In genomic region chr16:24910321-24910720, GRCm38 (mm10) we compare ENCODE assay signal across 25 mouse cellular contexts.
DNase-seq lines count a peak whose midpoint lies in the region; ATAC-seq and TF ChIP-seq lines count a peak whose summit lies in the region.
"Had no signal": no experiment of that assay in that cellular context is flagged by ENCODE, and none has a peak within 500 bp of the region (broad histone marks: within the 10 kb centered on the region; RNA-seq: fewer than 3 reads in every experiment).

No protein-coding gene starts in this region.

- H3K4me3 ChIP-seq in gastrocnemius, adult 2 months, result no peak overlapping the region
- H3K4me3 ChIP-seq in embryonic fibroblast, embryonic 13.5 days (ENCODE audit: insufficient read depth, low read length), result no peak overlapping the region
- H3K4me3 ChIP-seq in myocyte, result no peak overlapping the region
- H3K4me3 ChIP-seq in lung, postnatal 0 days (ENCODE audit: low read depth, low read length), result no peak overlapping the region
- H3K4me3 ChIP-seq: embryonic facial prominence, embryonic 13.5 days; forebrain, embryonic 15.5 days; hindbrain, embryonic 13.5 days; limb, embryonic 12.5 days; megakaryocyte, embryonic 14.5 days; midbrain, embryonic 13.5 days; neural tube, embryonic 13.5 days had no signal

- TF ChIP-seq CTCF in gastrocnemius, adult 2 months (IDR thresholded peaks at IDR 0.05), result no peak
- TF ChIP-seq CTCF in embryonic fibroblast, embryonic 13.5 days (IDR thresholded peaks at IDR 0.05; ENCODE audit: borderline replicate concordance, insufficient read depth, low read length), result no peak
- TF ChIP-seq CTCF in lung, postnatal 0 days (IDR thresholded peaks at IDR 0.05), result no peak

- H3K4me1 ChIP-seq in embryonic fibroblast, embryonic 13.5 days (ENCODE audit: control insufficient read depth, insufficient read depth, low read length), result peaks cover 16% of the 10 kb centered on the region
- H3K4me1 ChIP-seq in lung, postnatal 0 days (ENCODE audit: insufficient read depth, low read depth, low read length), result peaks cover 4% of the 10 kb centered on the region; the same call in 1 of the 2 replicates
- H3K4me1 ChIP-seq: limb, embryonic 12.5 days; midbrain, embryonic 13.5 days had no signal

- intact Hi-C loops in gastrocnemius, adult 2 months (cut with DNase I), result no loop called here
- intact Hi-C loops in gastrocnemius, postnatal 14 days (cut with DNase I; ENCODE audit: low total_unique reads), result no loop called here

- no peaks in the 10 kb centered on the region for H3K79me2 ChIP-seq in myocyte (ENCODE audit: control insufficient read depth, insufficient read depth)

- no peak overlapping the region for H3ac ChIP-seq in myocyte (ENCODE audit: control insufficient read depth, insufficient read length)

- no peaks in the 10 kb centered on the region for H3K27me3 ChIP-seq in myocyte (ENCODE audit: control insufficient read depth, insufficient read depth, insufficient read length)
- no peaks in the 10 kb centered on the region for H3K27me3 ChIP-seq in lung, postnatal 0 days (replicated peaks; ENCODE audit: insufficient read depth, low read length)
- H3K27me3 ChIP-seq: embryonic facial prominence, embryonic 13.5 days; forebrain, embryonic 15.5 days; hindbrain, embryonic 13.5 days; limb, embryonic 12.5 days; megakaryocyte, embryonic 14.5 days; midbrain, embryonic 13.5 days; neural tube, embryonic 13.5 days; Patski had no signal

- peak overlapping the region; percentile 63 for H3K4me2 ChIP-seq in myocyte (ENCODE audit: low read depth)
- H3K4me2 ChIP-seq in lung, postnatal 0 days (replicated peaks; ENCODE audit: low read depth, low read length), result no peak overlapping the region
- H3K4me2 ChIP-seq: embryonic facial prominence, embryonic 13.5 days; forebrain, embryonic 15.5 days; hindbrain, embryonic 13.5 days; limb, embryonic 12.5 days; liver, embryonic 11.5 days; midbrain, embryonic 13.5 days; neural tube, embryonic 13.5 days had no signal

- ATAC-seq in lung, postnatal 0 days, result no peak
- ATAC-seq: forebrain, embryonic 15.5 days; liver, postnatal 0 days; midbrain, embryonic 13.5 days; Patski had no signal

- TF ChIP-seq POLR2A in embryonic fibroblast, embryonic 13.5 days (IDR thresholded peaks at IDR 0.05; ENCODE audit: low read depth, low read length), result no peak
- no peak for TF ChIP-seq POLR2A in myocyte (IDR thresholded peaks at IDR 0.05; ENCODE audit: insufficient read length, low read depth)

- WGBS in lung, postnatal 0 days, result 67% methylated on average over 6 of the region's 6 CpGs

- no peaks in the 10 kb centered on the region for H3K9me3 ChIP-seq in lung, postnatal 0 days (ENCODE audit: low read length)
- H3K9me3 ChIP-seq: embryonic facial prominence, embryonic 13.5 days; forebrain, embryonic 15.5 days; hindbrain, embryonic 13.5 days; limb, embryonic 12.5 days; megakaryocyte, embryonic 14.5 days; midbrain, embryonic 13.5 days; neural tube, embryonic 13.5 days had no signal

- H3K9ac ChIP-seq in lung, postnatal 0 days (replicated peaks; ENCODE audit: low read depth), result no peak overlapping the region
- H3K9ac ChIP-seq: embryonic facial prominence, embryonic 13.5 days; forebrain, embryonic 15.5 days; hindbrain, embryonic 13.5 days; limb, embryonic 12.5 days; liver, postnatal 0 days; midbrain, embryonic 13.5 days; neural tube, embryonic 13.5 days had no signal

- H3K36me3 ChIP-seq in myocyte (ENCODE audit: control insufficient read depth, insufficient read depth), result no peaks in the 10 kb centered on the region
- H3K36me3 ChIP-seq in lung, postnatal 0 days (ENCODE audit: insufficient read depth, low read length), result no peaks in the 10 kb centered on the region
- H3K36me3 ChIP-seq: embryonic facial prominence, embryonic 13.5 days; forebrain, embryonic 15.5 days; hindbrain, embryonic 13.5 days; limb, embryonic 12.5 days; midbrain, embryonic 13.5 days; neural tube, embryonic 13.5 days had no signal

- no peak for DNase-seq in gastrocnemius, adult 2 months
- no peak for DNase-seq in gastrocnemius, postnatal 14 days
- DNase-seq in CD4-positive, CD25-positive, alpha-beta regulatory T cell, adult 2 months (ENCODE audit: low read depth, low spot score), result peak; percentile 51
- no peak for DNase-seq in spleen, adult 18-20 months
- DNase-seq in lung, postnatal 0 days (ENCODE audit: low spot score), result no peak
- DNase-seq in right cerebral cortex, postnatal 25 days, result no peak
- DNase-seq: cerebellum, adult 2 months; cerebellum, postnatal 36 days; embryo, embryonic 11 days; heart, adult 18-20 months; kidney, adult 2 months; kidney, postnatal 14 days; layer of hippocampus, postnatal 36 days; liver, postnatal 0 days had no signal

- TF ChIP-seq EP300 in lung, postnatal 0 days (IDR thresholded peaks at IDR 0.05), result no peak

- peak overlapping the region; percentile 44; the same call in 1 of the 2 replicates for H3K27ac ChIP-seq in gastrocnemius, adult 2 months
- peak overlapping the region; percentile 89 for H3K27ac ChIP-seq in embryonic fibroblast, embryonic 13.5 days (ENCODE audit: insufficient read depth, low read length)
- no peak overlapping the region for H3K27ac ChIP-seq in lung, postnatal 0 days (ENCODE audit: low read length)
- H3K27ac ChIP-seq: embryonic facial prominence, embryonic 13.5 days; forebrain, embryonic 15.5 days; hindbrain, embryonic 13.5 days; limb, embryonic 12.5 days; midbrain, embryonic 13.5 days; neural tube, embryonic 13.5 days had no signal

TF ChIP-seq in myocyte, 11 proteins besides CTCF, POLR2A, EP300 and RAD21:
- TF ChIP-seq USF1 (IDR thresholded peaks at IDR 0.05; ENCODE audit: low read depth) (no peak), TCF3 (IDR thresholded peaks at IDR 0.05; ENCODE audit: insufficient read length, low read depth) (no peak), REST (IDR thresholded peaks at IDR 0.05; ENCODE audit: insufficient read depth, insufficient read length) (no peak), POLR2AphosphoS2 (IDR thresholded peaks at IDR 0.05; ENCODE audit: insufficient read length, low read depth) (no peak), SRF (IDR thresholded peaks at IDR 0.05; ENCODE audit: control insufficient read depth, insufficient read length, low read depth) (no peak), MAX (IDR thresholded peaks at IDR 0.05; ENCODE audit: low read depth) (no peak), MYOG (IDR thresholded peaks at IDR 0.05; ENCODE audit: control insufficient read depth in 1 of 3, insufficient read depth in 1 of 3, insufficient read length in 2 of 3, low read depth in 2 of 3) (no peak), TCF12 (IDR thresholded peaks at IDR 0.05; ENCODE audit: insufficient read depth, poor library complexity, severe bottlenecking) (no peak), MYOD1 (IDR thresholded peaks at IDR 0.05; ENCODE audit: control insufficient read depth in 1 of 3, insufficient read length in 2 of 3, low read depth in 2 of 3) (no peak), E2F4 (IDR thresholded peaks at IDR 0.05; ENCODE audit: insufficient read depth) (no peak), CEBPB (IDR thresholded peaks at IDR 0.05; ENCODE audit: insufficient read depth, poor library complexity, severe bottlenecking) (no peak)
TF ChIP-seq in myocyte: peak in this region for 0.
